In genomic region chr10:59974191-59974664, GRCm38 (mm10) we compare ENCODE assay signal across 8 mouse cellular contexts. TPM values are rescaled to one million over a fixed set of nuclear protein-coding genes. Genes with fewer than 3 reads are reported as not detected.
DNase-seq lines count a peak whose midpoint lies in the region; ATAC-seq and TF ChIP-seq lines count a peak whose summit lies in the region.

No protein-coding gene starts in this region.

- no peaks in the 10 kb centered on the region for H3K27me3 ChIP-seq in hindbrain, postnatal 0 days (ENCODE audit: insufficient read depth, low read length)
- peaks cover 10% of the 10 kb centered on the region for H3K27me3 ChIP-seq in liver, embryonic 11.5 days (replicated peaks; ENCODE audit: control insufficient read depth, insufficient read depth, low read length)

- no peak overlapping the region for H3K4me2 ChIP-seq in hindbrain, postnatal 0 days (ENCODE audit: low read depth, low read length)
- 0 out of 2 replicates have a peak overlapping the region, but pooled peaks have one; percentile 10 for H3K4me2 ChIP-seq in liver, embryonic 11.5 days

- peak; percentile 71 for DNase-seq in layer of hippocampus, adult 11-12 months (ENCODE audit: low spot score)
- DNase-seq in layer of hippocampus, postnatal 25 days (ENCODE audit: extremely low spot score in 1 of 2, low spot score in 1 of 2), result no peak
- peak; percentile 62 for DNase-seq in gastrocnemius, postnatal 14 days
- peak; percentile 57 for DNase-seq in hindbrain, postnatal 0 days (ENCODE audit: low spot score)
- DNase-seq in liver, embryonic 11.5 days (ENCODE audit: low spot score), result no peak
- peak; percentile 78 for DNase-seq in natural killer cell, adult 2 months (ENCODE audit: low spot score in 2 of 2)
- peak; percentile 89 for DNase-seq in thymus, postnatal 0 days (ENCODE audit: low spot score)

- TF ChIP-seq CTCF in bone marrow, adult 2 months (IDR thresholded peaks at IDR 0.05; ENCODE audit: control insufficient read depth, insufficient read depth, low read length), result no peak
- TF ChIP-seq CTCF in hindbrain, postnatal 0 days (IDR thresholded peaks at IDR 0.05; ENCODE audit: low read depth), result no peak

- peak overlapping the region; percentile 71 for H3K27ac ChIP-seq in bone marrow, adult 2 months (ENCODE audit: control insufficient read depth, insufficient read depth, low read depth, low read length, poor library complexity)
- H3K27ac ChIP-seq in hindbrain, postnatal 0 days, result peak overlapping the region; percentile 57
- 0 out of 2 replicates have a peak overlapping the region, but pooled peaks have one; percentile 2 for H3K27ac ChIP-seq in liver, embryonic 11.5 days (ENCODE audit: low read depth, low read length)

- H3K36me3 ChIP-seq in hindbrain, postnatal 0 days (ENCODE audit: insufficient read depth, low read length), result no peaks in the 10 kb centered on the region
- H3K36me3 ChIP-seq in liver, embryonic 11.5 days (ENCODE audit: control insufficient read depth, insufficient read depth, low read length), result no peaks in the 10 kb centered on the region

- H3K4me3 ChIP-seq in bone marrow, adult 2 months (replicated peaks; ENCODE audit: control insufficient read depth, low read depth, low read length), result no peak overlapping the region
- H3K4me3 ChIP-seq in hindbrain, postnatal 0 days (ENCODE audit: low read length), result no peak overlapping the region
- no peak overlapping the region for H3K4me3 ChIP-seq in liver, embryonic 11.5 days (ENCODE audit: low read depth, low read length)

- peak; percentile 41; the same call in 1 of the 2 replicates for ATAC-seq in hindbrain, postnatal 0 days
- no peak for ATAC-seq in liver, embryonic 11.5 days (replicated peaks; ENCODE audit: low FRiP score)

- H3K9me3 ChIP-seq in hindbrain, postnatal 0 days (ENCODE audit: low read length), result no peaks in the 10 kb centered on the region
- H3K9me3 ChIP-seq in liver, embryonic 11.5 days (ENCODE audit: control insufficient read depth, low read length), result no peaks in the 10 kb centered on the region

- WGBS in bone marrow, adult 2 months, result 11% methylated on average over 6 of the region's 6 CpGs
- 20% methylated on average over 6 of the region's 6 CpGs for WGBS in hindbrain, postnatal 0 days
- 15% methylated on average over 6 of the region's 6 CpGs for WGBS in liver, embryonic 11.5 days

- intact Hi-C loops in gastrocnemius, postnatal 14 days (cut with DNase I; ENCODE audit: low total_unique reads), result no loop called here

- peaks cover 16% of the 10 kb centered on the region for H3K4me1 ChIP-seq in bone marrow, adult 2 months (ENCODE audit: control insufficient read depth, insufficient read depth, low read length)
- peaks cover 26% of the 10 kb centered on the region for H3K4me1 ChIP-seq in hindbrain, postnatal 0 days (ENCODE audit: insufficient read depth, low read length)
- H3K4me1 ChIP-seq in liver, embryonic 11.5 days (replicated peaks; ENCODE audit: control insufficient read depth, insufficient read depth, low read length), result peaks cover 46% of the 10 kb centered on the region

- H3K9ac ChIP-seq in hindbrain, postnatal 0 days (replicated peaks; ENCODE audit: low read length), result no peak overlapping the region
- no peak overlapping the region for H3K9ac ChIP-seq in liver, embryonic 11.5 days (ENCODE audit: low read depth, low read length)

- no peak for TF ChIP-seq POLR2A in bone marrow, adult 2 months (IDR thresholded peaks at IDR 0.05; ENCODE audit: borderline replicate concordance, control insufficient read depth, low read depth, low read length)

RNA-seq across cellular contexts. Expression of gene Ddit4, which starts 22.6 kb away (rescaled TPM):
- total RNA-seq in layer of hippocampus, postnatal 25 days (2021), result 10 to 100 TPM; 77.1 to 100.0 TPM
- 19.2 and 34.2 TPM in 2 replicates for polyA plus RNA-seq in bone marrow, adult 2 months (2011; ENCODE audit: insufficient read depth, insufficient read length, low replicate concordance, missing spikeins)
- total RNA-seq in gastrocnemius, postnatal 14 days (2021), result 10 to 100 TPM; 15.4 to 70.6 TPM
- total RNA-seq in hindbrain, postnatal 0 days (2014; rRNA removed), result 55.9 and 76.6 TPM in 2 replicates
- polyA plus RNA-seq in hindbrain, postnatal 0 days (2015; fragmentation: Nextera tagmentation; extraction: Ambion mirVana), result 55.2 and 56.9 TPM in 2 replicates
- polyA plus RNA-seq in liver, embryonic 11.5 days (2014; fragmentation: Nextera tagmentation; extraction: Ambion mirVana), result 2.7 and 4.3 TPM in 2 replicates
- polyA plus RNA-seq in thymus, postnatal 0 days (2015; fragmentation: Nextera tagmentation; extraction: Ambion mirVana), result 50.6 and 54.7 TPM in 2 replicates

RNA-seq across cellular contexts. Expression of gene Ascc1, which starts 28.4 kb away (rescaled TPM):
- total RNA-seq in layer of hippocampus, postnatal 25 days (2021), result 10 to 100 TPM; 16.7 to 18.1 TPM
- 15.8 and 18.6 TPM in 2 replicates for polyA plus RNA-seq in bone marrow, adult 2 months (2011; ENCODE audit: insufficient read depth, insufficient read length, low replicate concordance, missing spikeins)
- total RNA-seq in gastrocnemius, postnatal 14 days (2021), result 10 to 100 TPM; 11.2 to 13.2 TPM
- total RNA-seq in hindbrain, postnatal 0 days (2014; rRNA removed), result 10.6 and 11.5 TPM in 2 replicates
- 41.8 and 42.9 TPM in 2 replicates for polyA plus RNA-seq in hindbrain, postnatal 0 days (2015; fragmentation: Nextera tagmentation; extraction: Ambion mirVana)
- polyA plus RNA-seq in liver, embryonic 11.5 days (2014; fragmentation: Nextera tagmentation; extraction: Ambion mirVana), result 37.2 and 37.4 TPM in 2 replicates
- 38.5 and 43.2 TPM in 2 replicates for polyA plus RNA-seq in thymus, postnatal 0 days (2015; fragmentation: Nextera tagmentation; extraction: Ambion mirVana)

RNA-seq across cellular contexts. Expression of gene Anapc16, which starts 28.7 kb away (rescaled TPM):
- total RNA-seq in layer of hippocampus, postnatal 25 days (2021), result 10 to 100 TPM; 59.3 to 77.3 TPM
- 25.2 and 32.9 TPM in 2 replicates for polyA plus RNA-seq in bone marrow, adult 2 months (2011; ENCODE audit: insufficient read depth, insufficient read length, low replicate concordance, missing spikeins)
- total RNA-seq in gastrocnemius, postnatal 14 days (2021), result 10 to 100 TPM; 35.6 to 47.3 TPM
- total RNA-seq in hindbrain, postnatal 0 days (2014; rRNA removed), result 62.6 and 70.1 TPM in 2 replicates
- polyA plus RNA-seq in hindbrain, postnatal 0 days (2015; fragmentation: Nextera tagmentation; extraction: Ambion mirVana), result 132 and 133 TPM in 2 replicates
- 77.4 and 80.0 TPM in 2 replicates for polyA plus RNA-seq in liver, embryonic 11.5 days (2014; fragmentation: Nextera tagmentation; extraction: Ambion mirVana)
- 139 and 168 TPM in 2 replicates for polyA plus RNA-seq in thymus, postnatal 0 days (2015; fragmentation: Nextera tagmentation; extraction: Ambion mirVana)

Comparison
In these comparisons a context has a peak if more than half of its experiments do, and no peak if none do; other contexts are left out.
1. DNase-seq: peak in layer of hippocampus, adult 11-12 months (single experiment), gastrocnemius, postnatal 14 days (single experiment), hindbrain, postnatal 0 days (single experiment), natural killer cell, adult 2 months (2 of 2) and thymus, postnatal 0 days (single experiment); none in layer of hippocampus, postnatal 25 days (0 of 2) and liver, embryonic 11.5 days (single experiment).
2. H3K27ac ChIP-seq: peak in every context shown above with its lines; median percentile 71 in bone marrow, adult 2 months; 57 in hindbrain, postnatal 0 days; 2 in liver, embryonic 11.5 days.